Mouse (Mus musculus): ENCODE measurements around the gene Msh2.

The Msh2 gene

DNA sequence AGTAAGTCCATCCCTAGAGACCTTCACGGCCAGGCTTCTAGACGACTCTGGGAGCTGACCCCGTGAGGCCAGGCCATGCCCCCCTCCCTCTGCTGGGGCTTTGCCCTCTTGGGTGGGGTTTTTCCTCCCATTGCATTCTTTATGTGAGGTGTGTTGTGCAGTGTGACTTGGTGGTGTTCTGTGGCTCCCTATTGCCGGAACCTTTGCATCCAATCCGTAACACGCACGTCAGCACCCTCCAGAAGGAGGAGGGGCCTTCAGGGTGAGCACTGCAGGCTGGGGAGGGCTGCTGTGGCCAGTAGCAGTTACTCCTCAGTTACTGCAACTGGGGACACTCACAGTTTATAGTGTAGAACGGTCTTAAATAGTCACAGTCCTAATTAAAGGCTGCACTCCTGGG is 28.0 kb downstream of the Msh2 start:
- DNase-seq (ENCODE audit: low spot score): no peak

DNA sequence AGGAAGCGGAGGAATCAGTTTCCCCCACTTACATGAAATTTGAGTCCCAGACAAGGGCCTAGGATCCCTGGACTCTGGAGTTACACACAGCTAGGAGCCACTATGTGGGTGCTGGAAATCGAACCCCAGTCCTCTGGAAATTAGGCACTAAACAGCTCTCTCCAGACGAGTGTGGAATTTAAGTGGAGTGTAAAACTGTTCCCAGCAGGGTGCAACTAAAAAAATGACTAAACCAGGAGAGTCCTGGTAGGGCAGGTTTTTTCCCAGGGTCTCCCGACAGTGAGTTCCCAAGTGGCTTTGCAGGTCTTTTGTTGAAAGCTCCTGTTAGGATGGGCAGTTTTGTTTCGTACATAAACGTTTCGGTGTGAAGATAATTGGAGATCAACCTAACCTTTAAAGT is 52.6 kb downstream of the Msh2 start:
- DNase-seq (ENCODE audit: low spot score): no peak

DNA sequence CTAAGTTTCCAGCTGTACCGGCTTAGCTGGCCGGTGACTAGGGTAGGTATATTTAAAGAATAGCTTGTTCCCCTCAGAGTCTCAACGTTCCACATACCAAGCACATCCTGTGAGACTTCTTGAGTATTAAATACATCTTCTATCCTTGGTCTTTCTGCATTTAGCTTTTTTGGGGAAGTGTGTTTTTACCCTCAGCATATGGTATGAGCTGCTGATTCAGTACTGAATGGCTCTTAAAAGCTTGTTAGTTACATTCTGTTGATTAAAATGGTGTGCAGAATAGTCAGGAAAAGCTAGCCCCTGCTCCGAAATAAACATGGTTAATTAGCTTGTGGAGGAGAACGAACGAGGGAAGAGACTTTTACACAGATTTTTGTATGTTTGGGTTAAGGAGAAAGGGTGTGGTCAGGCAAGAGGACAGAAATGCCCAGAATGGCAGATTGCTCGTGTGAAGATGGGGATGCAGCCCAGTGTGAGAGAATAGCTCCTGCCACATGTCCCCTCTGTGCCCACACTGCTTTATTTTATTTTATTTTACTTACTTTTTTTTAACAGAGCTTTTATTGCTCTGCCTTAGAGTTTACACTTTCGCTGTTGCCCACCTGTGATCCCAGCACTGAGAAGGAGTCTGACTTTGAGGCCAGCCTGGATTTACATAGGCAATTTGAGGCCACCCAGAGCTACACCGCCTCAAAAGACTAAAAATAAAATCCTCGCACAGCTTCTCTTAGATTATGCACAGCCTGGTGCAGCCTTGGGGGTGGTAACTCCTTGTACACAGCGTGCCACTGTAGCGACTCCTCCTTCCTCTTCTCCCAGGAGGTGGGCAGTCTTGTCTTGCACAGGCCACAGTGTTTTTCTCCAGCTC is 54.6 kb downstream of the Msh2 start:
- DNase-seq (ENCODE audit: low spot score): no peak

DNA sequence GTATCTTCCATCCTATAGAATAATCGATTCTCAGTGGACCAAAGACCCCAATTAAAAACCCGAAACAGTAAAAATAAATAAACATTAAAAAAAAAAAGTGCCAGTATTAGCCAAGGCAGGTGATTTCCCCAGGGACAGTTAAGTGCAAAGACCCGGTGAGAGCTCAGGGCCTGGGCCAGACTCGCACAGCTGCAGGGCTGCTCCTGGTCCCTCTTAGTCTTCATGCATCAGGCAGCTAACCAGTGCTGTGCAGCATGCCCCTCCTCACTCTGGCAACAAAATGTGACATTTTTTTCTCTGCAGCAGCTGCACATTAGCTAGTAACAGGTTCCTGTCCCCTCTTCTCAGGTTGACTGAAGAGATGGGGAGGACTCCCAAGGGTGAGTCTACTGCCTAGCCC is 59.8 kb downstream of the Msh2 start:
- no peak for DNase-seq (ENCODE audit: low spot score)

DNA sequence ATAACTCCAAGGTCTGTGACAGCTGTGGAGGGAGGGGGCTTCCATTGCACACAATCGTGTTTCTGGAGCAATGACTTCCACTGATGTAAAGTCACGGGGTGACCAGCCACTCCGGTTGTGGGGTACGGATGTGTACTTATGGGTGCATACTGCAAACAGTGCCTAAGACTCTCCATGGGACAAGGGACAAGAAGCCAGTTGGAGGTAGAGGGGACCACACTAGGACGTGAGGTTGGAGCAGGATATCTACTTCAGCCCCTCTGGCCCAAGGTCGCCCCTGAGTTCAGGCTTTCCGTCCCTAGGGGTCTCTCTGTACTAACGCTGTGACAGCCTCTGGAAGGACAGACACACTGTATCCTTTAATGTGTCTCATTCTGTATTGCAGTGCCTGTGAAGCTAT is 62.3 kb downstream of the Msh2 start:
- no peak for DNase-seq (ENCODE audit: low spot score)

DNA sequence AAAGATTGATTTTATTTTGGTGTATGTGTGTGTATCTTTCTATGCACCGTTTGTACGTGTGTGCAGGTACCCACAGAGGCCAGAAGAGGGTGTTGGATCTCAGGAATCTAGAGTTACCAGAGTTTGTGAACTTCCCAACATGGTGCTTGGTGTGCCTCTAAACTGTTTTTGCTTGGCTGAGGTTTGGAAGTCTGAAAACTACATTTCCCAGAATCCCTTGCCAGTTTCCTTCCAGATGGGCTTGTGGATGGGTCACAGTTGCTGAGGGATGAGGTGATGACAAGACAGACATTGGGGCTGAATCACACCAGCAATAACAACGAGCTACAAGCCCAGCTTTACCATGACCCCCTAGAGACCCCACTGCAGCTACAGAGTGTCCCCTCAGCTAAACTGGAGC is 65.0 kb downstream of the Msh2 start:
- no peak for DNase-seq (ENCODE audit: low spot score)

DNA sequence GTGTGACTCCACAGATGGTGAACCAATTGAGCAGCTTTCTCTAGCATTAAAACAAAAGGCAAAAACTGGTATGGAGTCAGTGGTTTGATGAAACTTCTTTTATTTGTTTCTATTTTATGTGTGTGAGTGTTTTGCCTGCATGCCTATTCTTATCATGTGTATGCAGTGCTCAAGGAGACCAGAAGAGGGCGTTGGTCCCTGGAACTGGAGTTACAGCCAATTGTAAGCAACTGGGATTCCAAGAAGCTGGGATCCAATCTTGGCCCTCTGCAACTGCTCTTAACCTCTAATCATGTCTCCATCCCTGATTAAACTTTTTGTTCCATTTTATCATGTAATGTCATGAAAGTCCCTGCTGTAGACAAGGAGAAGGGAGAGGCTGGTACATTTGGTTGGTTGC is 67.7 kb downstream of the Msh2 start:
- no peak for DNase-seq (ENCODE audit: low spot score)

DNA sequence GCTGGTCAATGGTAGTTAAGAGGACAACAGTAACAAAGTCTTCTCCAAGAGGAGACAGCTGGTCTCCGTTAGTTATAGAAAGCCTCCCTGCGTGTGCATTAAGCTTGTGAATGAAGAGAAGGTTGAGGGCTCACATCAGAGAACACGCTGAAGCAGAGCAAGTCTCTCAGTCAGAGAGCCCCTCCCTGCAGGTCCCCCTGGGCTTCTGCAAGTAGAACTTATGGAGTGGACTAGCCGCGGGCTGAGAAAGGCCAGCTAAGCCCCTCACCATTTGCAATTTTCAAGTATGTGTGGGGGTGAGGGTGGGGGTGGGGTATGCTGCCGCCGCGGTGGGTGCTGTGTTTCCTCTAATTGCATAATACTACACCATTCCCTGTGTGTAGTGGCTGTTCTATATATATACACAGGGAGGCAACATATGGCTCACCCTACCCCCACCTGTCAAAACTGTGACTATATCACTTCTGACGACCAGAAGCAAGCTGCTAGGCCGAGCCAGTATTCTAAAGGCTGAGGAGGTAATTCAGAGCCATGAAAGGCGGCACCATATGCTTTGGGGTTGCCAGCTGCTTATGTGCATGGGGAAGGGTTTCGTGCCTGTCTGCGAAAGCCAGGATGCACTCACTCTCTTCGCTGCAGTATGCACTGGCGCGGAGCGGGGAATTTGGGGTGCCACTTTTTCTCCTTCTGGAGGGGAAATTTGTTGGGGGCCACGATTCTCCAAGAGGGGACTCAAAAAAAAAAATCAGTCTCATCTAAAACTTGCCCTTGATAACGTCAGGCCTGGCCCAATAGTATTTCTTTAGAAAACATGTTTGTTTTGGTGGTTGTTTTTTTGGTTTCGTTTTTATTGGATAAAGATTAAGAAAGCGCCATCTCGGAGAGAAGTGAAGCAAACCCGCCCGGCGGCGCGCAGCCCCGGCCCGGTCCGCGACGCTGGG is 73.1 kb downstream of the Msh2 start:
- peak; percentile 80 for DNase-seq (ENCODE audit: low spot score)

DNA sequence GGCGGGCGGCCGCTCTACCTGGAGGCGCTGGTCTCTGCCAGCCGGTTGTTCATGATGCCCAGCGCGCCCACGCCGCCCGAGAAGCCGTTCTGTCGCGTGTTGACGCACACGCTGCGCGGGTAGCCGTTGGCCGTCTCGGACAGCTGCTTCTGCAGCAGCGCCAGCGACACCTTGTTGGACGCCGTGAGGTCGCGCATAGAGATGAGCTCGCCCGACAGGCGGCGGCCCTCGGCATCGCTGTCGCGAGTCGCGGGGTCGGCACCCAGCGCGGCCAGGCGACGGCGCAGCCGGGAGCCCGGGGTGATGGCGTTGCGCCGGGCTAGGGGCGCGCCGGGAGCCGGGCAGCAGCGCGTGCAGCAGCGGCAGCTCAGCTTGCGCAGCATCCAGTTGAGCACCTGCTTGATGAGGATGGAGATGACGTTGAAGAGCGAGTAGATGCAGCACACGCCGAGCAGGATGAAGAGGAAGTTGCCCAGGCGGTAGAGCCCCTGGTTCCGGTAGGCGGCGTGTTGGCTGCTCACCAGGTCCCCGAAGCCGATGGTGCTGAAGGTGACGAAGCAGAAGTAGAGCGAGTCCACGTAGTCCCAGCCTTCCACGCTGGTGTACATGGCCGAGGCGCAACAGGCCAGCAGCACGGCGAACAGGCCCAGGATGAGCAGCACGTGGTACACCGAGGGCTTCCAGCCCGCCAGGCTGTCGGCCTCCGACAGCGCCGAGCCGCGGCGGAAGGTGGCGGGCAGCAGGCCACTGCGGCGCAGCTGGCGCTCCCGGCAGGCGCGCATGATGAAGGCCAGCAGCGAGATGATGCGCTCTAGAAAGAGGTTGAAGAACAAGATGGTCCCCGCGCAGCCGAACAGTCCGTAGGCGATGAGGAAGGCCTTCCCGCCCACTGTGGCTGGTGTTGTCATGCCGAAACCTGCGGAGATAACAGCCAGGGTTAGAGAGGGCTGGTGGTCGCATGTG is 74.1 kb downstream of the Msh2 start:
- DNase-seq (ENCODE audit: low spot score): peak; percentile 56

DNA sequence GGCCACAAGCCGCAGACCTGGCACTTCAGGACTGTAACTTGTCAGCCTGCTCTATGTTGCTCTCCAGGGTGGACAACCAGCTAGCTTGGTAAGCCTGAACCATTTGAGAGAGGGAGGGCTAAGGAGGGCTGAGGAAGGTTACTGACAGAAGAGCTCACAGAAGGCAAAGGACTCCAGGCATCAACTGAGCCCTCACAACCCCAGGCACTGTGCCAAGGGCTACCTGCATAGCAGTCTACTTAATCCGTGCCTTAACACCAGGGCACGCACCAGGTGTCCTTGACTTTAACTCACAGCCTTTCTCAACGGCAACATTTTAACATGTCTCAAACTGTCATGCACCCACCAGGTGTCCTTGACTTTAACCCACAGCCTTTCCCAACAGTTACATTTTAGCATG is 88.2 kb downstream of the Msh2 start:
- no peak for DNase-seq (ENCODE audit: low spot score)

DNA sequence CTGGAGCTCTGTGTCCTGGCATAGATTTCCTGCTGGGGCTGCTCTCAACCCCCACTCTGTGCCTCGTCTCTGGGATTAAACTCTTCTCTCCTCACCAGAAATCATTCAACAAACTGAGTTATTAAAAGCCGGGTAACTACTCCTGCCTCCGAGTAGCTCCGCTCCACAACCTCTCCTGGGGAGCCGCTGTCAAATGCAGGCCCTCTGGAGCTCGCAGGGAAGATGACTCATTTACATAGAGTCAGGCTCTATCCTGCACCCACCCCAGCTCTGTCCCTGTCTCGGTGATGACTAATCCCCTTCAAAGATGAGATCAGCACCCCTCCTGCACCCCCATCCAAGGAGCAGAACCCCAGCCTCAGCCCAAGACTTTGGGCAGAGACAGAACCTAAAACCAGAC is 91.0 kb downstream of the Msh2 start:
- no peak for DNase-seq (ENCODE audit: low spot score)

DNA sequence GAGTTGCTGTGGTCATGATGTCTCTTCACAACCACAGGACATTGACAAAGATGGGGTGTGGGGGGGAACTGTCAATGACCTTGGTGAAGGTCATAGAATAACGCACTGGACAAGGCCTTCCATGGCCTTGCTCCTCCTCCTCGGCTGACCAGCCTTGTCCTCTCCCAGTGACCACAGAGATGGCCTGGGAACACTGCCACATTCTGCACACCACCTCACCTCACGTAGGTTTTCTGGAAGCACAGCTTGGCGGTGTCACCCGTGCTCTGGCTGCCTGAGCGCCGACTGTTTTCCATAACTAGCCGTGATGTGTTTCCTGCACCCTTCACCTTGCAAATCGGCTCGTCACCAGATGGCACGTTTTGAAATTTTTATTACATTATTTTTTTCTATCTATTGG is 92.9 kb downstream of the Msh2 start:
- DNase-seq (ENCODE audit: low spot score): no peak

DNA sequence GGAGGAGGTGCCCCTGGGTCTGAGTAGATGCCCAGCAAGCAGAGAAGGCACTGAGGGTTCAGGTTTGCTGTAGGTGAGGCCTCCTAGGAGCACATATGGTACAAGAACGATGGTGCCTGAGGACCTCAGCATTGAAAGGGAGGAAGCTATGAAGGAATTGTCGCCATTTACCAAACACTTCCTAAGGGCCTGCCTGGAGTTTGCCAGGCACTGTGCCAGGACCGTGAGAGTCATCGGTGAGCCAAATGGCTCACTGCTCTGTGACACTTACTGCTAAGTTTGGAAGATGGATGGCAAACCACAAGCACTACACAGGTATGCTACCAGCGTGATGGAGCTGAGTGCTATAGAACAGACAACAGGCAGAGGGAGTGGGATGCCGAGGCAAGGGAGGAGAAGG is 94.8 kb downstream of the Msh2 start:
- DNase-seq (ENCODE audit: low spot score): no peak

DNA sequence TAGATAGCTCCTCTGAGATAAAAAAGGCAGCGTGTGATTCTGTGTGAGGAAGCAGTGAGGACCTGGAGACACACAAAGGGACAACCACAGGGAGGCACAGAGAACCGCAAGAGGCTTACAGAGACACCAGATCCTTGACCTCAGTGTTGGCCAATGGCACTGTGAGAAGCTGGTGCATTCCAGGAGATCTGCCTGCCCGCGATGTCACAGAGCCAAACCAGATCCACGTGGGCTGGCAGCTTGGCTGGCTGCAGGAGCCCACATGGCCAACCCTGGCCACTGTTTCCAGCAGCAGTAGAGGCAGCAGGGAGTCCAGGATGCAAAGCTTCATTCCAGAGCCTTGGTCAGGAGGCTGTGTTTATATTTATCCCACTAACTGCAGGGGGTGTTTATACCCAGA is 98.6 kb downstream of the Msh2 start:
- DNase-seq (ENCODE audit: low spot score): no peak

DNA sequence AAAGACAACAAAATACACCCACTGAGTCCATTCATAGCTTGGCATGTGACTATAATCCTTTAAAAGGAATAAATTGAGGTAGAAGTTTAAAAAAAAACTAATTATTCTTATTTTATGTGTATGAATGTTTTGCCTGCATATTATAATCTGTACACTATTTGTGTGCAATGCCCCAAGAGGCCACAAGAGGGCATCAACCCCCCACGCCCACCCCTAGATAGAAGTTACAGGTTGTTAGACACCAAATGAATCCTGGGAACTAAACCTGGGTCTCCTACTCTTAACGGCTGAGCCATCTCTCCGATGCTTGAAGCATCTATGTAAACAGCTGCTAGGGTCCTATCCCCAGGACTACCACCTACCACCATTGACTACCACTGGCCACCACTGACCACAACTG is 101.0 kb downstream of the Msh2 start:
- DNase-seq (ENCODE audit: low spot score): no peak

All from layer of hippocampus, adult 11-12 months (tissue).